Mouse (Mus musculus) heart, postnatal 0 days (tissue): Measurements from ENCODE around the gene Brap. TPM values are rescaled to one million over a fixed set of nuclear protein-coding genes. Genes with fewer than 3 reads are reported as not detected.

ENCODE experiments used
- ATAC-seq: fragments of 200-750 bp; cut with Nextera tagmentation; 2 replicates; pipeline ENCODE4 v1.8.0; 2017; ENCODE audit warnings: low read depth, moderate number of reproducible peaks, moderate library complexity; ENCODE audit not compliant: insufficient read depth
- DNase-seq: peaks from one replicate; pipeline ENCODE4 v3.0.0-alpha.2; 2016; ENCODE audit warnings: low spot score
- H3K27ac ChIP-seq: fragments of 300-500 bp; sonication (generic); 2 replicates; pipeline ENCODE4 v1.5.1; 2014; ENCODE audit warnings: low read depth, mild to moderate bottlenecking
- H3K27me3 ChIP-seq: fragments of 300-500 bp; sonication (generic); 2 replicates; pipeline ENCODE4 v1.6.1; 2014; ENCODE audit warnings: low read length, mixed read lengths; ENCODE audit not compliant: control insufficient read depth, insufficient read depth
- H3K36me3 ChIP-seq: fragments of 300-500 bp; sonication (generic); replicated peaks from 2 replicates; pipeline ENCODE4 v1.6.1; 2014; ENCODE audit warnings: low read length, mixed read lengths; ENCODE audit not compliant: control insufficient read depth, insufficient read depth
- H3K4me1 ChIP-seq: fragments of 300-500 bp; sonication (generic); 2 replicates; pipeline ENCODE4 v1.6.1; 2014; ENCODE audit warnings: antibody characterized with exemption; ENCODE audit not compliant: control insufficient read depth, insufficient read depth
- H3K4me2 ChIP-seq: fragments of 300-500 bp; sonication (generic); 2 replicates; pipeline ENCODE4 v1.6.1; 2014; ENCODE audit warnings: low read depth, mild to moderate bottlenecking, low read length, moderate library complexity
- H3K4me3 ChIP-seq: fragments of 300-500 bp; sonication (generic); 2 replicates; pipeline ENCODE4 v1.5.1; 2014; ENCODE audit warnings: low read depth, low read length
- H3K9ac ChIP-seq: fragments of 300-500 bp; sonication (generic); replicated peaks from 2 replicates; pipeline ENCODE4 v1.6.1; 2014; ENCODE audit warnings: low read depth, low read length, mixed read lengths
- H3K9me3 ChIP-seq: fragments of 300-500 bp; sonication (generic); replicated peaks from 2 replicates; pipeline ENCODE4 v1.6.1; 2016; ENCODE audit warnings: low read length; ENCODE audit not compliant: control insufficient read depth
- CTCF ChIP-seq: IDR thresholded peaks from 2 replicates; pipeline ENCODE4 v1.5.1; 2016; ENCODE audit warnings: antibody characterized with exemption, control low read depth, low read depth
- EP300 ChIP-seq: IDR thresholded peaks from 2 replicates; pipeline ENCODE4 v1.6.1; 2016; ENCODE audit warnings: antibody characterized with exemption, low read depth
- WGBS: fragments of 180-500 bp; shearing (Covaris S2); extraction: QIAGEN DNeasy Blood & Tissue Kit; methylation state at CpG from one replicate; pipeline ENCODE4 v1.1.7; 2014; 5-methylcytosine and 5-hydroxymethylcytosine counted together
- polyA plus RNA-seq: library from polyadenylated mRNA; unstranded; fragments of >200 nt; fragmentation: Nextera tagmentation; extraction: Ambion mirVana; gene quantifications from 2 replicates; pipeline ENCODE4 v1.2.1, GENCODE M21; 2015
- total RNA-seq: library from RNA; depleted of rRNA; stranded (reverse); fragments of >200 nt; gene quantifications from 2 replicates; pipeline ENCODE4 v1.2.3, GENCODE M21; 2014; ENCODE audit warnings: low replicate concordance

The Brap gene
- total and polyA plus RNA-seq, 2 experiments from 2014 or later, result 23.2 to 32.9 TPM

DNA sequence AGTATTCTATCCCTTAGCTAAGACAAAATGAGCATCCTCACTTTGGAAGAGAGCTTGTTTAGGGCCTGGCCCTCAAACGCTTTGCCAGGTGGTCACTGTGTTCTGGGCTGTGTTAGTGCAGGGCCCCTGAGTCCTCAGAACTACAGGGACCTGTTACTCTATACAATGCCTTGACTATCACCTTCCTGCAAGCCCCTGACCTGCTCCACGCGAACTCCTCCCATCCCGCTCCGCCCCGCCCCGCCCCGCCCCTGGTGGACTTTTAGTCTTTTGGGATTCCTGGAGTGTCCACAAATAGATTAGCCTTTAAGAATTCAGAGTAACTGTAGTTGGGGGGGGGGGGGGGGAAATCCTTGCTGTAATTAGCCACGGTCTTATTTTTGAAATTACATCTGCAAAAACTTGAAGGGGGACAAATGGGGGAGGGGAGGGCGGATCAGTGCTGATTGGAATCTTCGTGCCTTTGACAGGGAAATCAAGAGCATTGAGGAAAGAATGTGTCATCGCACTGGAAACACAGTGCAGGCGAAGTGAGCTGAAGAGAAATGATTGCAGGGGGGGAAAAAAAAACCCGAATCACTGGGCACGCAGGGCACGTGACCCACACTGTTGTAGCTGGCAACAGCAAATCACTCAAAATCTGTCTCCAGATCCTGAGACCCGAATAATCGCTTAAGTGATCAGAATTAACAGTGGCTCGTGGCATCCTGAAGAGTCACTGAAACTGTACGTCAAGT is 44.3 kb downstream of the Brap start:
- H3K9ac ChIP-seq, result no peak overlapping the region
- no peaks in the 10 kb centered on the region for H3K36me3 ChIP-seq
- H3K27ac ChIP-seq, result no peak overlapping the region
- TF ChIP-seq EP300 (no peak), CTCF (no peak)
- H3K4me3 ChIP-seq, result peak overlapping the region; percentile 25
- no peak for DNase-seq
- H3K4me2 ChIP-seq, result peak overlapping the region; percentile 62
- H3K9me3 ChIP-seq, result no peaks in the 10 kb centered on the region
- ATAC-seq, result peak; percentile 52; the same call in 1 of the 2 replicates
- 6% methylated on average over 20 of the region's 20 CpGs for WGBS
- H3K4me1 ChIP-seq, result peaks cover 5% of the 10 kb centered on the region; the same call in 1 of the 2 replicates
- H3K27me3 ChIP-seq, result no peaks in the 10 kb centered on the region

GRCm38 (mm10) chr5:121710402-121710801 is 50.0 kb downstream of the Brap start:
- Histone ChIP-seq H3K9me3 (no peaks in the 10 kb centered on the region), H3K4me3 (peak overlapping the region; percentile 94), H3K27ac (peak overlapping the region; percentile 99), H3K4me2 (peak overlapping the region; percentile 78), H3K9ac (no peak overlapping the region), H3K36me3 (no peaks in the 10 kb centered on the region), H3K4me1 (peaks cover 17% of the 10 kb centered on the region), H3K27me3 (no peaks in the 10 kb centered on the region)
- 46% methylated on average over 2 of the region's 2 CpGs for WGBS
- TF ChIP-seq CTCF (no peak), EP300 (no peak)
- ATAC-seq (no peak), DNase-seq (no peak)

DNA sequence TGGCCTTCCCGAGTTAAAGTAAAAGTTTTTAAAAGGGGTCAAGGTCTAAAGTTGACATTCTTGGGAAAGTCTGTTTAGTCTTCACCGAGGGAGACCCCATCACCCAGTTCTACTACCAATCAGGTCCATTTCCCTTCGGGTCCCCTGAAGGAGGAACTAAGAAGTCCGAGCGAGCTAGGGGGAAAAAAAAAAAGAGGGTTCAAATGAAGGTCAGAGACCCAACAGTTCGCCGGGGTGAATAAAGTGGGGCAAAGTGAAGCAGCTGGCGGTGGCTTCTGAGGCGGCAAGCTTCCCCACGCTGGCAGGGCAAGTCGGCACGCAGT is 50.4 kb downstream of the Brap start:
- no peak; the same call in 1 of the 2 replicates for ATAC-seq

GRCm38 (mm10) chr5:121711174-121711927 is 51.0 kb downstream of the Brap start, which contains the start of gene Atxn2:
Atxn2 (plus strand) TSS chr5:121711337.
- Histone ChIP-seq H3K9ac (peak within 1 kb of the TSS; percentile 100), H3K27me3 (no peaks in the 10 kb centered on the region), H3K4me1 (peaks cover 21% of the 10 kb centered on the region), H3K4me2 (peak within 1 kb of the TSS; percentile 78), H3K36me3 (no peaks in the 10 kb centered on the region), H3K9me3 (no peaks in the 10 kb centered on the region), H3K4me3 (peak within 1 kb of the TSS; percentile 94), H3K27ac (peak within 1 kb of the TSS; percentile 99)
- ATAC-seq, result peak; percentile 78
- DNase-seq, result peak; percentile 80
- 1% methylated on average over 54 of the region's 103 CpGs for WGBS
- TF ChIP-seq EP300, result 0 out of 2 replicates have a peak, but pooled peaks have one; percentile 22
- TF ChIP-seq CTCF, result no peak

More for the DNA sequence above, 50.4 kb downstream of the Brap start:
- H3K27ac ChIP-seq, result peak overlapping the region; percentile 99
- DNase-seq, result no peak
- no peaks in the 10 kb centered on the region for H3K9me3 ChIP-seq
- peak overlapping the region; percentile 94 for H3K4me3 ChIP-seq
- H3K4me1 ChIP-seq, result peaks cover 21% of the 10 kb centered on the region
- H3K27me3 ChIP-seq, result no peaks in the 10 kb centered on the region
- TF ChIP-seq CTCF (no peak), EP300 (no peak)
- peak overlapping the region; percentile 78 for H3K4me2 ChIP-seq
- H3K36me3 ChIP-seq, result no peaks in the 10 kb centered on the region
- WGBS, result 1% methylated on average over 12 of the region's 12 CpGs
- peak overlapping the region; percentile 100 for H3K9ac ChIP-seq

- Histone ChIP-seq H3K27ac (peak overlapping the region; percentile 99), H3K9ac (peak overlapping the region; percentile 100), H3K36me3 (no peaks in the 10 kb centered on the region), H3K9me3 (no peaks in the 10 kb centered on the region), H3K27me3 (no peaks in the 10 kb centered on the region), H3K4me2 (peak overlapping the region; percentile 78), H3K4me3 (peak overlapping the region; percentile 94), H3K4me1 (peaks cover 21% of the 10 kb centered on the region)
- TF ChIP-seq EP300 (no peak), CTCF (no peak)
- WGBS, result 0% methylated on average over 24 of the region's 57 CpGs
- ATAC-seq (peak; percentile 21), DNase-seq (no peak)
These were observed 51.5 kb downstream of the Brap start for GRCm38 (mm10) chr5:121711928-121712231.
